Mouse (Mus musculus) liver, adult 2 months (tissue): ENCODE measurements around the gene Gm11634.

Source experiments
- CTCF ChIP-seq: fragments of 200-500 bp; IDR thresholded peaks from 2 replicates; pipeline ENCODE4 v1.5.1; 2011; ENCODE audit warnings: low read depth, low read length, control low read depth
- POLR2A ChIP-seq: fragments of 200-500 bp; IDR thresholded peaks from 2 replicates; pipeline ENCODE4 v1.6.1; 2011; ENCODE audit warnings: low read length, control low read depth; ENCODE audit not compliant: insufficient read depth; ENCODE audit errors: extremely low read depth

GRCm38 (mm10) chr11:101599156-101599555, at the start of gene Gm11634:
- no peak for TF ChIP-seq POLR2A
- no peak for TF ChIP-seq CTCF
